Mouse (Mus musculus): Measurements from ENCODE around the gene Efhd1.

Efhd1 gene

DNA sequence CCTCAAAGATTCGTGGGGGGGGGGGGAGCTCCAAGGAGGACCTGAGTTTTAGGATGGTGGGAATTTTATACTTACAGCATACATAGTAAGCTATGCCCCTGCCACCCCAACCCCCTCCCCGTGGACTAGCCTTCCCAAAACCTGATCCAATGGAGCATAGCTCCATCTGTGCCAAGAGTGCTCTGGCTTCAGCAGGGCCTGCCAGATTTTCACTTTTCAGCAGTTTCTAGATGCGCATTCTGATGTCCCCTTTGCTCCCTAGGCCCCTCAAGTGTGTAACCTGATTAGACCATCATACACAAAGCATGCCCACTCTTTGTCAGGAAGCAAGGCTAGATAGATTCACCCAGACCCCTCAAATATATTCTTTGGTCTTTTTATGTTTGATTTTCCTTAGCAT, 6.0 kb downstream of the Efhd1 start:
- DNase-seq (ENCODE audit: low spot score): no peak

DNA sequence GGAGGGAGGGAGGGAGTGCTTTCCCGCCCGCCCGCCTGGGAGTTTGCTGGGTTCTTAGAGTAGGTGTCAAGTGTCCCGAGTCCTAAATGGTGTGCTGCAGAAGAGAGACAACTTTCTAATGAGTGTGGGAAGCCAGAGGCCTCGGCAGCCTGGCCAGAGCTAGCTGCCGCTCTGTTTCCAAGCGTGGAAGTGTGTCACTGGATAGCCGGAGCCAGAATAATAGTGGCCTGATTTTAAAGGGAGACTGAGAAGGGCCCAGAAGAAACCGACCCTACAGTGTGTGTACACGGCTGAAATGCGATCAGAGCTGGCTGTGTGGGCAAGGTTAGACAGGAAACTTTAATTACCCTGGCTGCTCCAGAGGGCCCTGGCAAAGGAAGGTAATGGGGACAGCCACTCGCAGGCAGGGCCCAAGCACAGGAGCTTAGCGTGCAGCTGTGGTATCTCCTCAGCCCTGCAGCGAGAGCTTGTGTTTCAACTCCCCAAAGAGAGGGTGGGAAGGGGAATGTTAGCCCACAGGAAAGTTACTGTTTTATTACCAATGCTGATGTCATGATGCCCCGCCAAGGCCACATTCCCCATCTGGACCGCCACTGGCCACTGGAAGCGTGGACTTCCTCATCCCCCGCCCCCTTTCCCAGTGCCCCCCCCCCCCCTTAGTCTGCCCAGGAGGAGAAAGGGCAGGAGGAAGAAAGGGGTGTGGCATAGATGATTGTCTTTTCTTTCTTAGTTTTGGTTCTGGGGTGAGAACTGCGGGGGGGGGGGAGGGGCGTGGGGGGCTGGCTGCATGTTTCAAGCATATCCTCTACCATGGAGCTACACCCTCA, 6.7 kb downstream of the Efhd1 start:
- no peak for DNase-seq (ENCODE audit: low spot score)

DNA sequence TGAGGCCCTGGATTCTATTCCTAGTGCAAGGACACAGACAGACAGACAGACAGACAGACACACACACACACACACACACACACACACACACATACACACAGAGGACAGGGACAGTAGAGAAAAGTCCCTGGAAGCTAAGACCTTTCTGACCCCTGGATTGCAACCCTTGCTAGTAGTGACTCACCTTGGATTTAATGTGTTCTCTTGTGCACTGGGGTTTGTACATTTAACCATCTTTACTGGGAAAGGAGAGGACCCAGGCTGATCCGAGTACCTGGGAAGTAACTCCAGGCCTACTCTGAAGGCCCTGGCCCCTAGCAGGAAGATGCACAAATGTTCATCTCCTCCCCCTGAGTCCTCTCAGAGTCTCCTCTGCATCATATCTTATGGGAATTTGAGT, 7.4 kb downstream of the Efhd1 start:
- no peak for DNase-seq (ENCODE audit: low spot score)

DNA sequence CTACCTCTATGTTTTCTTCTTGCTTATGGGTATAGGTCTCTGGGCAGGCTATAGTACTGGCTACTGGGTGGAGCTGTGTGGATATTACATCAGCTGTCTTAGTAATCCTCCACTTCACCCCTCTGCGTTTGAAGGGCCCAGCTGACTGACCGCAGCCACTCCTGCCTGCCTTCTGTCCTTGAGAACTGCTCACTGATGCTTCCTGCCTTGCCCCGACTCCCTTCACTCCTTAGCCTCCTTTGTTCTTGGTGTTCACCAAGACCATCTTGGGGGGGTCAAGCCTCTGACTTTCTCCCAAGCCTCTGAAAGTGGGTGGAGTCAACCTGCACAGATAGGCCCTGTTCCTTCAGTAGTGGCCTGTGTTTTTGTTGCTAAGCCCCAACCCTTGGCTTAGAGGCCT, 8.3 kb downstream of the Efhd1 start:
- DNase-seq (ENCODE audit: low spot score): no peak

DNA sequence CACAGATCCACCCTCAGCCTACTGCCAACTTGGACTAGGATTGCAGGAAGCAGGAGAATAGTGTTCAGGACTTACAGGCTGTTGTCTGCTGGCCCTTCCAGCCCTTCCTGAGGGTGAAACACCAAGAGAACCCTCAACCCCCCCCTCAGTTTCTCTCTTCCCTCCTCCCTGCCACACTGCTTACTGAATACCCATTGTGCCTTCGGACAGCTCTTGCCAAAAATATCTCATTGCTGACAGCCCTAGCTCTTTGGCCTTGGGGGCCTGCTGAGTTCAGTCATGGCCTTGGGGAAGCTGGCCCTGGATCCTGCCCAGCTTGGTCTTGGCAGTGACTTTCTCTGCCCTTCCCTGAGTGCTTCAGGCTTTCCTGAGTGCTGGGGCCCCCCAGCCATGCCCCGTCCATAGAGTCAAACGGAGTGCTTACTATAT, 9.4 kb downstream of the Efhd1 start:
- no peak for DNase-seq (ENCODE audit: low spot score)

DNA sequence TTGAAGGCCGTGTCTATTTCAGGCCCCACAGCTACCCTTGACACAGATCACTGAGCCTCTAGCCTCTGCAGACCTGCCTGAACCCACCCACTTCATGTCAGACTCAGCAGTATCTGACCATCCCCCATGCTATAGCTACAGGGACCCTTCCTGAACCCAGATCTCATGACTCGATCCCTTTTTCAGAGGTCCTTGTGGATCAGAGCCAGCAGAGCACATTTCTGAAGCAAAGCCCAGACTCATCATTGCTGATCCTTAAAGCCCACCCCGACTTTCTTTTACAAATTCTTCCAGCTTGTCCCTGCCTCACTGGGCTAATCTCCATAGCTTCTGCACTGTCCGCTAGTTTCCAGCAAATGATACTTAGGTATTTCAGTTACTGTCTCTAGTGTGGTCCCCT, 10.0 kb downstream of the Efhd1 start:
- DNase-seq (ENCODE audit: low spot score): no peak

DNA sequence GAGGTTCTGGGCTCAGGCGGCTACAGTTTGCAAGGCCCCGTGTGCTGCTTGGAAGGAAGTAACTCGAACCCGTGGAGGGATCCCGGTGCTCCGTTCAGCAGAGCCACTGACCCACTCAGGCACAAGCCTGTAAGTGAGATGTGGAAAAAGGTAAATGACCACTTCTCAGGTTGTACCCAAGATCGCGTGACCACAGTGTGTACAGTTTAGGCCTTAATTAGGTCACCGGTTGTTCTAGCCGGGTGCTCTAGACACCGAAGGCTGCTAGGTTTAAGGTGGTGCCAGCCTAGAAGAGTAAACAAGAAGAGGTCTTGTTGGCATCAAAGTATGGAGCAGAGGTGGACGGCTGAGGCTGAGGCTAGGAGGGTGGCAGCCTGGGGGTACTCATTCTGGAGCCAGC, 11.0 kb downstream of the Efhd1 start:
- DNase-seq (ENCODE audit: low spot score): no peak

DNA sequence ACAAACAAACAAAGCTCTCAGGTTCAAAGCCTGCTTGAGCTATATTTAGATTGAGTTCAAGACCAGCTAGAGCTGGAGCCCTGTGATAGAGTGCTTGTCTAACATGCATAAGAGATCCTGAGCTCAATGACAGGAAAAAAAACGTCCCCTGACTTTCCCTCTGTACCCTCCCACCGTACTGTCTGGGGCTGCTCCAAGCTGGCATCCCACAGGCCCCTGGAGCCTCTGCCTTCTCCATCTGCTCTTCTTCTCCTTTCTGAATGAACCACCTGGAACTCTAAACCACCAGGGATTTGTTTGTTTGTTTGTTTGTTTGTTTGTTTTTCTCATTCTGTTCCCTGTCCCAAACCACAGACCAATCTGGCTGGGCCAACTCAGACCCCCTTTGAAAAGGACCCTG, 11.9 kb downstream of the Efhd1 start:
- DNase-seq (ENCODE audit: low spot score): no peak

DNA sequence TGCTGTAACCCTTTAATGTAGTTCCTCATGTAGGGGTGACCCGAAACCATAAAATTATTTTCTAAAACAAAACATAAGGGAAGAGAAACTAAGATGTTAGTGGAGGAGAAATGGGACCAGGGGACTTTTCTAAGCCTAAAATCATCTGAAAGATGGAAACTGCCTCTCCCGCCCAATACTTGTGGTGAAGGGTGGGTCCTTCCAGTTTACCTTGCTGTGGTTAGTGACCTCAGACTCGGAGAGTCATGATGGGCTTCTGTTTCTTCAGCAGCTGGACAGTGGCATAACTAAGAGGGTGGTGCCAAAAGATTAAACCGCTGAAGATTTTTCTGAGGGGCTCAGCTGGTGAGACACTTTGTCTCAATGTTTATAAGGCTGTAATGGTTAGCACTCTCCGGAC, 16.1 kb downstream of the Efhd1 start:
- DNase-seq (ENCODE audit: low spot score): no peak

DNA sequence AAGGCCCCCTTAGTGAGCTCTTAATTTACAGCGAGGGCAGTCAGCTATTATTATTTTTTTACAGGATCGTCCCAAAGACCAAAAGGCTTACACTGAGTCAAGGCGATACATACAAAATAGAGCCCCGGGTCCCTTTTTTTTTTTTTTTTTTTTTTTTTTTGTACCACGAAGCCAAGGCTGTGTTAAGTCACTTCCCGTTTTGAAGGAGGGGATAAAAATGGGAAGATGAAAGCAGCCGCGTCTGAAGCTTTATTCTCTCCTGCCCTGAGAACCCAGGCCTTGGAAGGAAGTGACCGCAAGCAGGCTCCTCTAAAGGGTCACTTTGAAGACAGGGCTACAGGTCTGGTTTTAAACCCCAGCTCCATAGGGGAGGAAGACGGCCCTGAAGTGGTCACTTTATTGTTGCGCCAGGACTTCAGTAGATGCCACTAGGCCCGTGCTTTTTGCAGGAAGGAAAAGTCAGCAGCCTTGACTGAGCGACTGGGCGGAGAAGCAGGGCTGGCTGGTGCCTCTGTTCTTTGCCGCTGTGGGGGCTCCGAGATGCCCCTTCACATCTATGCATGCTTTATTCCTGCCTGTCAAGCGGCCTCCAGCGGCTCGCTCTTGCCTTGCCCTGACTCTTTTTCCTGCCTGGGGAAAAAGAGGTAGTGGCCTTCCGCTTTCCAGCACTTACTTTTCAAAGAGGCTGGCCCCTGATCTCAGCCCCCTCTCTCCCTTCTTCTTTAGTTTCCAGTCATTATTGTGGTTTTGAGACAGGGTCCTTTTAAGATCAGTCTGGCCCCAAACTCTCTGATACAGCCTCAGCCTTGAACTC, 17.6 kb downstream of the Efhd1 start:
- DNase-seq (ENCODE audit: low spot score): no peak

DNA sequence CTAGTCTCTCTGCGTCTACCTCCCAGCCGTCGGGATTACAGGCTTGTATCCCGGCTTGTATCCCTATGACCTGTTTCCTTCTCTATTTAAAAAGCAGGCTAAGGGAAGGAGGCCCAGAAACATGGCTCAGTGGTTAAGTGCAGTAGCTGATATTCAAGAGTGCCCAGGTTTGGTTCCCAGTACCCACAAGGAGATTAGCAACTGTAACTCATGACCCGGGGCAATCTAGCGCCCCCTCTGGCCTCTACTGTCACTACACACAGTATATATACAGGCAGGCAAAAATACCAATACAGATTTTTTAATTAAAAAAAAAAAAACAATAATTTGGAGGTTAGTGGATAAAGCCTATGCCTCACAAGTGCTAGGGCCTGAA, 18.2 kb downstream of the Efhd1 start:
- no peak for DNase-seq (ENCODE audit: low spot score)

DNA sequence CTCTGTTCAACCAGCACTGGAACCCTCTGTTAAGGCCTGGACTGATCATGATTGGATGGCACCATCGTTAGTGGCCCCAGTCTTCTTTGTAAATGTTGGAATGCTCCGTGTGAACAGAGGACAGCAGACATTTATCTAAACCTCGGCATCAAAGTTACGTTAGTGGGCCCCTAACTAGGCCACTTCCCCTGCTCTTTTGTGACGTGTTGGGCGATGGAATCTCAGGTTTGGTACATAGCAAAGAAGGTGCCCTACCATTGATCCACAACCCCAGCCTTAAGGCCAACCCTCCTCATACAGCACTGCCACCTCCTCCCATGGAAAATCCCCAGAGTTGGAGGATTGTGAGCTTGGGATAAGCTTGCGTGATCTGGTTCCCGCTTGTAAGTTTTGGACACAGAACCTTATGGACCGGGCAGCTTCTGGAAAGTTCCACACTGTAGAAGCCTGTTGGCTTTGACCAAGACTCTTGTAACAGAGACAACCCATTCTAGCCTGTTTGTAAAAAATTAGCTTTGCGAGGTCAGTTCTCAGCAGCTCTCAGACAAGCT, 19.3 kb downstream of the Efhd1 start:
- no peak for DNase-seq (ENCODE audit: low spot score)

DNA sequence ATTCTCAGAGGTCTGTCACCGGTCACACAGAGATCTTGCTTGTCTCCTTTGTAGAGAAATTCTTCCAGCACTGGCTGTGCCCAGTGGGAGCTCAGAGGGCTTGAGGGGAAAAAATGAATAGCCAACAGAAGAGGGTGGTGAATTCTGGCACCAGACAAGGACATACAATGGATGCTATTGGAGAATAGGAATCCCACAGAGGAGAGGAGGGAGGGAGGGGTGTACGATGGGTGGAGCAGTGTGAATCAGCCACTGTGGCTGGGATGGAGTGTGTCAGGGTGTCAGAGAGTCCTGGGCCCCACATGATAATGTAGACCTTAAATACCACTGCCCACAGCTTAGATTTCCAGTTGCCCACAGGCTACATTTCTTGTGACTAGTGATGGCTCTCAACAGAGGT, 22.9 kb downstream of the Efhd1 start:
- DNase-seq (ENCODE audit: low spot score): no peak

DNA sequence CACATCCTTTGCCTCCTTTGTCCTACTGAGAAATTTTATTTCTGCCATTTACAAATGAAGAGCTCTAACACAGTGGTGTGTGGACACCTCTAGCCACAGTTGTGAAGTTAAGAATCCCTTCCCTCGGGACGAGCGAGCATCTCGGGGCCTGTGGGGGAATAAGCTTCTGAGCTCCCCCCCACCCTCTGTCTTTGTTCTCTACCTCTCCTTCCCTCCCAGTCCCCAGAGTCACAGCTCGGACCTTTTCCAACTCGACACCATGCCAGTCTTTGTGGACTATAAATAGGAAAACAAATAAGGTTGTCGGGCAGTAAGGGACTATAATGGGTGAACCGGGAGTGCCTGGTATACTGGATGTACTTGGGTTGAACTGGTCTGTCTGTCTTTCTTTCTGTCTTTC, 27.3 kb downstream of the Efhd1 start:
- no peak for DNase-seq (ENCODE audit: low spot score)

DNA sequence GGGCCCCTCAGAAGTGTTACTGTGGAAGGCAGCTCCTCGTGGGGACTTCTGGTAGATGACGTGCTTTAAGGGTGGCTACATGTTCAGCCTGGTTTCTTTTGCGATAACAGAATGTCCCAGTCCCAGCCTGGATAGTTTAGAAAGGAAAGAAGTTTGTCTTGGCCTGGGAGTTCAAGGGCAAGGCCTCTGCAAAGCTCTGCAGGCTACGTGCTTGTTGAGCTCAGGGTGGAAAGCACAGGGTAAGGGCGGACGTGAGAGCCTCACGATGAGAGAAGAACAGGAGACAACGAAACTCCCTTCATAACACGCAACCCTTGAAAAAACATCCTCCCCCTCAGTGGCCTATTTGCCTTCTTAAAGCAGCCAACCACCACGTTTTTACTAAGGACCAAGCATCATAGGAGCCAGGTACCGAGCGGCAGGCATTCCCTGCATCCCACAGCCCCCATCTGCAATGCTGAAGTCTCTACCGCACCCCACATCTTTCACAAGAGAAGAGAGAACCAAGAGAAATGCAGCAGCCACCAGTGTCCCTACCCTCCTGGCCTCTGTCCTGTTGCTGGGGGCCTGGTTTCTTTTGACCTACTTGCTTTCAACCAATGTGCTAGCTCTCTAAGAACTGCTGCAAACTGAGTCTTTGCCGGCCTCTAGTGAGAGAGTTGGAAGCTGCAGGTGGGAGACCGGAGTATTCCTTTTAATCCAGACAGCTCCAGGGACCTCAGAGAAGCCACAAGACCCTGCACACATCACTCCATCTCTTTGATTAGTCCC, 28.4 kb downstream of the Efhd1 start:
- DNase-seq (ENCODE audit: low spot score): no peak

DNA sequence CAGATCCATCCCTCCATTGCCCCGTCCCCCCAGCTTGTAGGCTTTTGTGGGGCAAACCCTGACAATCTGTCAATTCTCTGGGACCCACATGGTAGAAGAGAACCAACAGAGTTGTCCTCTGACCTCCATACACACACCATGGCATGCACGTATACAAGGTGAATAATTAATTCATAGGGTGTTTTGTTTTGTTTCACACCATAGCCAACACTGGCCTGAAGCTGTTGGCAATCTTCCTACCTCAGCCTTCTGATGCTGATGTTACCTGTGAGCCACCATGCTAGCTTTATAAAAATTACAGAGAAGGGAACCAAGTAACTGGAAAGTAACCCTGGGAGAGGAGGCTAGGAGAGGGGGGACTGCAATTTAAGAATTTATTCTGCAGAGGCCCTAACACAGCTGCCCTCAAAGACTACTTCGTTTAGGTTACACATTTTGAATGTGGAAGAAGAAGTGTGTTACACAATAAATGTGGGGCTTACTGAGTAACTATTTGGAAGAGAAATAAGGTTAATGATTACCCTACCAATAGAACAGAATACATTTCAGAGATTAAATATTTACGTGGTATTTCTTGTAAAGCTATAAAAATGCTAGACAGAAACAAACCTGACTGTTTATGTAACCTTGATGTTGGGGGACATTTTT, 30.0 kb downstream of the Efhd1 start:
- no peak for DNase-seq (ENCODE audit: low spot score)

DNA sequence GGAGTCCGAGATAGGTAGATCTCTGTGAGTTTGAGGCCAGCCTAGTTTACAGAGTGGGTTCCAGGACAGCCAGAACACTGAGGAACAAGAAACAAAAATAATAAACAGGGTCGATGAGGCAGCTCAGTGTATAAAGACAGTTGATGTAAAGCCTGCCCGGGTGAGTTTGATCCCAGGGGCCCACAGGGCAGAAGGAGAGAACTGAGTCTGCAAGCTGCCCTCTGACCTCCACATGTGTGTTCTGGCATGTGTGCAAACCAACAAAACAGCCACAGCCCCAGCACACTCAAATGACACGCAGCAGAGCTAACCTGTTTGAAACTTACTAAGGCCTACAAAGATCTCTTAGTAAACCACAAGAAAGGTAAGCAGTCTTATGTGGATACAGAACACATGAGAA, 30.8 kb downstream of the Efhd1 start:
- no peak for DNase-seq (ENCODE audit: low spot score)

DNA sequence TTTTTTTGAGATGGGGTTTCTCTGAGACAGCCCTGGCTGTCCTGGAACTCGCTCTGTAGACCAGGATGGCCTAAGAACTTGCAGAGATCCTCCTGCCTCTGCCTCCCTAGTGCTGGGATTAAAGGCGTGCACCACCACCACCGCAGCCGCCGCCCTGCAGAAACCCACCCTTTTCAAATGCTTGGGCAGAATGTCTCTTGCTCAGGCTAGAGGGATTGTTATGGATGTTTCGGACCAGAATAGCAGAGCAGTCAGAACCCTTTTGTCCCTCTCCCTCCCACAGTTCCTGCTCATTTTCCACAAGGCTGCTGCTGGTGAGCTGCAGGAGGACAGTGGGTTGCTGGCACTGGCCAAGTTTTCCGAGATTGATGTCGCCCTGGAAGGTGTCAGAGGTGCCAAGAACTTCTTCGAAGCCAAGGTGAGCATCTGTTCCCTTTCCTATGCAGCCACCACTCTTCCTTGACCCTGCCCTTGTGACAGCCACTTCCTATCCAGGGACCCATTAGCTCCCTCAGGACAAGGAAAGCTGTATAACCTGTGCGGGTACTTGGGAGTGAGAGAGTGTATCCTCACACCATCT, 33.3 kb downstream of the Efhd1 start:
- DNase-seq (ENCODE audit: low spot score): no peak

DNA sequence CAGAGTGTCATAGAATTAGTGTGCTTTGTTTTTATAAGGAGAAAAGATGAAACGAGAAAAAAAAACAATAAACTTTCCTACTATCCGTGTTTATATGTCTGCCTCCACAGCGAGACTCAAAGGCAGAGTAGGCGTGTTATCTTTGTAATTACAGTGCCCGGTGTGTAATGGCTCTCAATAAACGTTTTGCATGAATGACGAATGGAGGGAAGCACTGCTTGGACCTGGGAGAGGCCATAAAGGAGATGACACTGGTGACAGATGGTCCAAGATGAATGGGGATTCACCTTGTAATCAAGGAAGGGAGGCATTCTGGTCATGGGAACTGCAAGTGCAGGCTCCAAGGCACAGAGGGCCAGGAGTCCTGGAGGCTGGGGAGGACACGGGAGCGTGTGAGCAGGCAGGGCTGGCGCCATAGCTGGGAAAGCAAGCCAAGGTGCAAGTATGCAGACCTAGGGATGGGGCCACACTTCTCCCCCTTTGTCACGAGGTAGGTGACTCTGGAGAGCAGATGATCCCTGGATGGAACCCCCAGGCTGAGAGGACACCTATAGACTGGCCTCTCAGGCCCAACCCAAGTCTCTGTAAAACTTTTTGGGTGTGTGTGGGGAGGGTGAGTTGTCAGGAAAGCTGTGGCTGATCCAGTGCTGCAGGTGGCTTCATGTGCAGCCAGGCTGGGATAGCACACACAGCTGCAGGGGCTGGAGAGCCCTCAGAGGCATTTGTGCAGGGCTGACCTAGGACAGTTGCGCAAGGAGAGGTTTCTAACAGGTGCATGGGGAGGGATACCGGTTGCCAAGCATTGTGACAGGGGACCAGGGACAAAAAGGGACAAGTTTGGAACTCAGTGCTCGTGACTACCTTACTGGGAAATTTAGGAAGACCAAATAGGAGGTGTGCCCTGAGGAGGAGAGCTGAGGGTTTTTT, 36.5 kb downstream of the Efhd1 start:
- no peak for DNase-seq (ENCODE audit: low spot score)

DNA sequence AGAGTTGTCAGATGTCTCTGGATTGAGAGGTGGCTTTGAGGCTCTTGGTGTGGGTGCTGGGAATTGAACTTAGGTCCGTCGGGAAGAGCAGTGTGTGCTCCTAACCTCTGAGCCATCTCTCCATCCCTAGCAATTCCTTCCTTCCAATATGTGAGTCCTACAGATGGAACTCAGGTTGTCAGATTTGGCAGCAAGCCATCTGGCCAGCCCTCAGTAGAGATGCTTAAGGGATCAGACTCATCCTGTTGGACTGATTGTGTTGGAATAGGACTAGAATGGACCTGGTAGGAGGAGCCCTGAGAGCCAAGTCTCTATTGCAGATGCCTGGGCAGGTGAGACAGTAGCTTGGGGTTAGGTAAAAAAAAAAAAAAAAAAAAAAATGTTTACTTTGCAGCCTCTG, 37.8 kb downstream of the Efhd1 start:
- no peak for DNase-seq (ENCODE audit: low spot score)

DNA sequence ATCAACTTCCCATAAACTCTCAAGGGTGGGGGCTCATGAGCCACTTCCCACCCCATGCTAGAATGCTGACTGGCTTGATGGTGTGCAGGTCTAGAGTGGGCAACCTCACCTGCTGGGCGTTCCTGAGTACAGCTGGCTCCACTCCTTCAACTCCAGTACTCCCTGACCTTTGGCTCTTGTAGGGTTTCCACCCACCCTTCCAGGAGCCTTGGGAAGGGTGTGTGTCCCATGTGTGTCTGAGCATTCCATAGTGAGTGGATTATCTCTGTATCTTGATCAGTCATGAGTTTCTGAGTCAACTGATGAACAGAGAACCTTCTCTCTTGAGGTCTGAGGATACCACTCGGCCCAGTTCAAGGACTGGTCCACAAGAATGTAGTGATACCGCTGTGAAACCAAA, 44.8 kb downstream of the Efhd1 start:
- DNase-seq (ENCODE audit: low spot score): no peak
